Mouse (Mus musculus) inflammation-experienced regulatory T-cells, adult 6 months (primary cell): ENCODE results near the gene Ssb. TPM values are rescaled to one million over a fixed set of nuclear protein-coding genes. Genes with fewer than 3 reads are reported as not detected.
"Not testable (repeated sequence)": the region's sequence is repeated elsewhere in the genome, so short reads cannot be mapped to it uniquely, and the experiment has no call there.

Experiments used
- ATAC-seq: one replicate; pipeline ENCODE4 v1.8.0; 2017
- polyA plus RNA-seq, 3 experiments: library from polyadenylated mRNA; unstranded; fragments of 100-300 nt; shearing (Covaris generic); gene quantifications; one replicate each; pipeline ENCODE4 v1.2.1; 2017

Gene Ssb
- polyA plus RNA-seq, 3 experiments from 2014 or later: 304 to 401 (median 325) TPM

- ATAC-seq: no peak
These were observed 22.6 kb downstream of the Ssb start for GRCm38 (mm10) chr2:69883990-69884391.

GRCm38 (mm10) chr2:69884581-69884980 is 23.2 kb downstream of the Ssb start:
- no peak for ATAC-seq

- peak; percentile 0 for ATAC-seq
These were observed 23.7 kb downstream of the Ssb start for GRCm38 (mm10) chr2:69885050-69885449.

- peak; percentile 97 for ATAC-seq
These were observed 24.3 kb downstream of the Ssb start, which contains the start of gene Mettl5 for GRCm38 (mm10) chr2:69885451-69886305. Gene Mettl5, minus strand, starts transcription at chr2:69885615.

- no peak for ATAC-seq
These were observed 27.6 kb downstream of the Ssb start for GRCm38 (mm10) chr2:69888957-69889356.

GRCm38 (mm10) chr2:69890843-69891242 is 29.5 kb downstream of the Ssb start:
- no peak for ATAC-seq

- no peak for ATAC-seq
These were observed 31.8 kb downstream of the Ssb start for GRCm38 (mm10) chr2:69893145-69893544.

- no peak for ATAC-seq
These were observed 32.5 kb downstream of the Ssb start for GRCm38 (mm10) chr2:69893891-69894290.

GRCm38 (mm10) chr2:69895502-69896223 is 34.3 kb downstream of the Ssb start:
- ATAC-seq: no peak

GRCm38 (mm10) chr2:69896224-69896581 is 34.8 kb downstream of the Ssb start:
- ATAC-seq: no peak

- peak; percentile 95 for ATAC-seq
These were observed 35.8 kb downstream of the Ssb start, which contains the start of gene Ubr3 for GRCm38 (mm10) chr2:69897039-69897617. Gene Ubr3, plus strand, starts transcription at chr2:69897246.

- peak; percentile 60 for ATAC-seq
These were observed 36.5 kb downstream of the Ssb start for GRCm38 (mm10) chr2:69897618-69898575.

- ATAC-seq: no peak
These were observed 42.2 kb downstream of the Ssb start for GRCm38 (mm10) chr2:69903541-69903940.

- not testable (repeated sequence) for ATAC-seq
These were observed 46.0 kb downstream of the Ssb start for GRCm38 (mm10) chr2:69907394-69907793.

- ATAC-seq: no peak
These were observed 51.4 kb downstream of the Ssb start for GRCm38 (mm10) chr2:69912801-69913200.

GRCm38 (mm10) chr2:69917301-69917700 is 55.9 kb downstream of the Ssb start:
- ATAC-seq: no peak

Other genes starting within 250 kb of the Ssb start
- gene Bbs5, start 214.4 kb upstream of the Ssb start, polyA plus RNA-seq: under 1 TPM in 1 of 3 experiments, not detected in 2; 0.52 TPM
- not detected for gene Klhl41, start 191.4 kb upstream of the Ssb start, polyA plus RNA-seq
- gene Fastkd1, start 148.0 kb upstream of the Ssb start, polyA plus RNA-seq: 10 to 100 TPM in 2 of 3 experiments, 1 to 10 TPM in 1; 9.4 to 11.3 (median 11.1) TPM
- gene Ppig, start 139.0 kb upstream of the Ssb start, polyA plus RNA-seq: 100 to 1,000 TPM; 199 to 210 (median 207) TPM
- 1 to 10 TPM; 3.8 to 4.6 (median 4.3) TPM for gene Ccdc173, start 72.0 kb upstream of the Ssb start, polyA plus RNA-seq
- gene Phospho2, start 71.9 kb upstream of the Ssb start, polyA plus RNA-seq: 10 to 100 TPM; 42.9 to 51.1 (median 50.9) TPM
- 1 to 10 TPM in 1 of 3 experiments, under 1 TPM in 1, not detected in 1; 0.12 to 1.1 TPM for gene Klhl23, start 39.6 kb upstream of the Ssb start, polyA plus RNA-seq
- gene Mettl5, start 24.1 kb downstream of the Ssb start, polyA plus RNA-seq: 10 to 100 TPM; 63.9 to 71.4 (median 69.6) TPM
- gene Ubr3, start 35.7 kb downstream of the Ssb start, polyA plus RNA-seq: 10 to 100 TPM; 13.4 to 19.8 (median 13.7) TPM
- gene Myo3b, start 177.6 kb downstream of the Ssb start, polyA plus RNA-seq: 10 to 100 TPM in 2 of 3 experiments, 1 to 10 TPM in 1; 7.0 to 13.4 (median 13.0) TPM